Mouse (Mus musculus) natural killer cell, adult 2 months (primary cell): ENCODE measurements around the gene Zfp354a.
"Not testable (repeated sequence)": the region's sequence is repeated elsewhere in the genome, so short reads cannot be mapped to it uniquely, and the experiment has no call there.

Experiments used
- DNase-seq, 2 experiments: peaks; one replicate each; pipeline ENCODE4 v3.0.0; 2022; ENCODE audit warnings: low spot score in 2 of 2

Gene Zfp354a

GRCm38 (mm10) chr11:51059151-51059571, at the start of gene Zfp354a:
Gene Zfp354a (plus strand): TSS chr11:51059257.
- DNase-seq: no peak

DNA sequence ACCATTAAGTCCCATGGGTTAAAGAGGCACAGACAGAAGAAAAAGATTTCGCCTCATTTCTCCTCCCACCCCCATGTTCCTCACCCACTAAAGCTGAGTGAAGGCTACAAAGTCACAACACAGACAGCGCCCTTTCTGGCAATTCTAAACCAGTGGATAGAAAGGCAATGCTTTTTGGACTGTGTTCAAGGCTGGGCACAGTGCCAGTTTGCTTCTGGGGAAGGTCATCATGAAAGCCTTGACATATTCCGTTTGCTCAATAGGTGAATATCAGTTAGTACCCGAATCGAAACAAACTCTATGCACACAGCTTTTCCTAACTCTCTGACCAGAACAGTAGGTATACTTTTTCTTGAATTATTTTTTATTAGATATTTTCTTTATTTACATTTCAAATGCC, 47.2 kb upstream of the Zfp354a start:
- no peak for DNase-seq

DNA sequence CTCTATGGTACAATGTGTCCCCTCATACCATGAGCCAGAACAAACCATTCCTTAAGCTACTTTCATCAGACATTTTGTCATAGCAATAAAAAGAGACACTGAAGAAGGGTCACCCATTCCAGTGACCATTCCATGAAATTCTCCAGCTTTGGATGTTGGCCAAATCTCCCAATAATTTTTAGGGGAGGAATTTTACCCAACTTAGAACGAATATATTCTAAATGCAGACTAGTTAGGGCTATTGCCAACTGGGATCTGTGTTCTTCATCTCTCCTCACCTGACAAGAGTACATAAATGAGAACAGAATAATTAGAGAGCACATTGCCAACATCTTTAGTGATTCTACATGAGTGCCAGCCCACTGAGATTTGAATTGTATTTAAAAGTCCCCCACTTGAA, 45.1 kb upstream of the Zfp354a start, which contains the start of gene Olfr54:
Gene Olfr54 (plus strand): TSS at position 301 of the 400 bp plus-strand sequence.
- DNase-seq: no peak

DNA sequence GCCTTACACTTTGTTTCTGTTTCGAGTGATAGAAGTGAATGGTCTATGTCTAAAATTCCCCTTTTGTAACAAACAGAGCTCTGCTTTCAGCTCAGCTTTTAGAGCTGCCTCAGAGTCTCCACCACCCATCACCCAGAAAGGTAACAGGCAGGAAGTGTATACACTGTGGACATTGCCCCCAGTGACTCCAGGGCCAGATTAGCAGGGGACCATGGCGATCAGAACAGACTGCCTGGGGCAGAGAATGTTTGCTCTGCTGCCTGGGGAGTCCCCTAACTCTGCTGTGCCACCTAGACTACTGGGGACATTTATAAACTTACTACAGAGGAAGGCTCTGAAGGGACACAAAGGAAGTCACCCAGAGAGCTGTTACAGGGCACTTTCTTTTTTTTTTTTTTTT, 42.7 kb upstream of the Zfp354a start:
- no peak for DNase-seq

DNA sequence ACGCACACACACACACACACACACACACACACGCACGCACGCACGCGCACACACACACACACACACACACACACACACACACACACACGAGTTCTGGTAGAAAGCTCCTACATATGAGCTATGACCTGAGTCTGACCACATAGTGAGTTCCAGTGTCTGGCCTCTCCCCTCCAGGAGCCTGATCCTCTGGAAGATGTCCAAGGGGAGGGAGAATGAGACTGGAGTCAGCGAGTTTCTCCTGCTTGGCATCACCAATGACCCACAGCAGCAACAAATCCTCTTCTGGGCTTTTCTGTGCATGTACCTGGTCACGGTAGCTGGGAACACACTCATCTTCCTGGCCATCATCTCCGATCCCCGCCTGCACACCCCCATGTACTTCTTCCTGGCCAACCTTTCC, 32.2 kb upstream of the Zfp354a start:
- DNase-seq: not testable (repeated sequence)

- not testable (repeated sequence) for DNase-seq
Measured at GRCm38 (mm10) chr11:51029381-51029780, 29.7 kb upstream of the Zfp354a start.

DNA sequence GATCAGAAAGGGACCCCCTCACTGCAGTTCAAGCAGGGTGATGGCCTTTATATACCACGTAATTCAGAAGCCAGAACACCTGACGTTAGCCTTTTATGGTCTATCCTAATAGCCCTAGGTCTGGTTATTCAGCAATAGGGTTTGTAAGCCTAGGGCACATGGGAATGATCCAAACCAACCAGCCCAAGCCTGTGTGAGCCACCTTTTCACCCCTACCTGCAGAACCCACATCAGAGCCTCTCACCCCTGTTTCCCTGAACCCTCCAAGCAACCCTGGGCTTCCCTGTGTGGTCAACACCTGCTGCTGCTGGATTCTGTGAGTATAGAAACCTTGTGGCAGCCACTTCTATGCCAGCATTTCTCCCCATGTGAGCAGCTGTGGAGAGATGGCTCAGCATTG, 28.8 kb upstream of the Zfp354a start:
- no peak for DNase-seq

GRCm38 (mm10) chr11:51032851-51033250, 26.2 kb upstream of the Zfp354a start:
- peak in 1 of 2 experiments; percentile 3 for DNase-seq

GRCm38 (mm10) chr11:51034141-51034540, 24.9 kb upstream of the Zfp354a start:
- DNase-seq: not testable (repeated sequence)

- DNase-seq: no peak
Measured at GRCm38 (mm10) chr11:51035951-51036350, 23.1 kb upstream of the Zfp354a start.

DNA sequence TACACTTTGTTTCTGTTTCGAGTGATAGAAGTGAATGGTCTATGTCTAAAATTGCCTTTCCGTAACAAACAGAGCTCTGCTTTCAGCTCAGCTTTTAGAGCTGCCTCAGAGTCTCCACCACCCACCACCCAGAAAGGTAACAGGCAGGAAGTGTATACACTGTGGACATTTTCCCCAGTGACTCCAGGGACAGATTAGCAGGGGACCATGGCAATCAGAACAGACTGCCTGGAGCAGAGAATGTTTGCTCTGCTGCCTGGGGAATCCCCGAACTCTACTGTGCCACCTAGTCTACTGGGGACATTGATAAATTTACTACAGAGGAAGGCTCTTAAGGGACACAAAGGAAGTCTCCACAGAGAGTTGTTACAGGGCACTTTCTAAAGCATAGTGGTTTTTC, 14.3 kb upstream of the Zfp354a start:
- not testable (repeated sequence) for DNase-seq

GRCm38 (mm10) chr11:51047809-51048208, 11.2 kb upstream of the Zfp354a start, which contains the start of gene Olfr1375:
Gene Olfr1375 (plus strand): TSS chr11:51048109.
- not testable (repeated sequence) for DNase-seq

- no peak for DNase-seq
Measured at GRCm38 (mm10) chr11:51051678-51052077, 7.4 kb upstream of the Zfp354a start.

DNA sequence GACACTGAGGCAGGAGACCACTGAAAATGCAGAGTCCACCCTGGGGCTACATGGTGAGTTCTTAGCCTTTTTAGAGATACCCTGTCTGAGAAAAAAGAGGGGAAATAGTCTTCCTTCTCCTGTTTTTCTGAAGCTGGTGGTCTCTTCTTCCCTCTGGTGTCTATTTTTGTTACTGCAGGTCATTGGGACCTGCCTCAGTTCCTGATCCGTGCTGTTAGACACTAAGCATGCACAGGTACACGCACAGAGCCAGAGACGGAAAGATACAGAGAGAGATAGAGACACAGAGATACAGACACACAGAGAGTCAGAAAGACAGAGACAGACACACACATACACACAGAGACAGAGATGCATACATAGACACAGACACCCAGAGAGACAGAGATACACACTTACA, 5.8 kb upstream of the Zfp354a start:
- DNase-seq: no peak

DNA sequence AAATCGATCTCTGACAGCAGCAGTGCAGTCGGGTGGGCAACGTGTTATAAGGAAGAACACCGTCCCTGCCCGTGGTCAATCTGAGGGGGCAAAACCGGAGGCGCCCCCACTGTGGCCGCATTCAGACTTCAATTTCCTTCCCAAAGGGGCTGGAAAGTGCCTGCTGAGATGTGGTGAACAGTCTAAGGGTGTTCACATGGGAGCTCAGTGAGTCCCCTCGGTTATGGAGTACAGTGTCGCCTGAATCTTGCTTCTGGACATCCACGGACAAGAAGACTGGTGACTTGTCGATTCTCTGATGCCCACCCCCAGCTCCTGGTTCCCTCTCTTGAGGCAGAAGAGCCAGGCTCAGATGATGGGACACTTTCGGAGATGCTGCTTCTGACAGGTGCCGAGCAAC, 583 bp downstream of the Zfp354a start:
- no peak for DNase-seq

GRCm38 (mm10) chr11:51060981-51061380, 1.9 kb downstream of the Zfp354a start:
- no peak for DNase-seq

DNA sequence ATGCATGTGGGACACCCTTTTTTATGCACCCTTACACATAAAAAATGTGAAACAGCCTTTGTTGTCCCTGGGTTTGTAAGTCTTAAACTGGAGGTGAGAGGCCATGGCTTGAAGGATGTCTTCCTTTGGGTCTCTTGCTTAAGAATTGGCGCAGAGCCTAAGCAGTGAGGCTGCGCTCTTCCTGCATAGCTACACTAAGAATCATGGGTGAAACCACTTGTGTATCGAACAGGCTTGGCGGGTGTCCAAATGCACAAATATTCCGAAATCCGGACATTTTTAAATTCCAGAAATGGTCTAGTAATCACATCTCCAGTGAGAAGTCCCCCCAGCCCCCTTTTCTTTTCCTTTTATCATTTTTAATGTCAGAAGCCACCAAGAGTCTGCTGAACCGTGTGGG, 4.2 kb downstream of the Zfp354a start:
- no peak for DNase-seq

DNA sequence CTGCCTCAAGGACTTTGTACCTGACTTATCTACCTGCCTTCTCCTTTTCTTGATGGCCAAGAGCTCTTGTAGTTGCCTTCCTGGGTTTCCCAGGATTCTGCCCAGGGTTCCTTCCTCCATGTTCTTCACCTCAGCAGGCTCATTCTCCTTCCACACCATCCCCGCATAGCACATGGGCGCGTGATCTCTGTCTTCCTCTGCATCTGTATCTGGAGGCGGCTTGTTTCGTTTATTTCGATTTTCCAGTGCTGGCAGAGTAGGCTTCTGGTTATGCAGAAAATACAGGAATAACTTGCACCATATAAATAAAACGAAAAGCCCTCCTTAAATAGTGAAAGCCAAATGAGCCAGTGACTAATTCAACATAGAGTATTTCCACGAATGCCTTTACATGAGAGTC, 4.8 kb downstream of the Zfp354a start:
- DNase-seq: no peak

GRCm38 (mm10) chr11:51084527-51084926, 25.5 kb downstream of the Zfp354a start:
- no peak for DNase-seq

GRCm38 (mm10) chr11:51085269-51085668, 26.2 kb downstream of the Zfp354a start:
- DNase-seq: no peak

DNA sequence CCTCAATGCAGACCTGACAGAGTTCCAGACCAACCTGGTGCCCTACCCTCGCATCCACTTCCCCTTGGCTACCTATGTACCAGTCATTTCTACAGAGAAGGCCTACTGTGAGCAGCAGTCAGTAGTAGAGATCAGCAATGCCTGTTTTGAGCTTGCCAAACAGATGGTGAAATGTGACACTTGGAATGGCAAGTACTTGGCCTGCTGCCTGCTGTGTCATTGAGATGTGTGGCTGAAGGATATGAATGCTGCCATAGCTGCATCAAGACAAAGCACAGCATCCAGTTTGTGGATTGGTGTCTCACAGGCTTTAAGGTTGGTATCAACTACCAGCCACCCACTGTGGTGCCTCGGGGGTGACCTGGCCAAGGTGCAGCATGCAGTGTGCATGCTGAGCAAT, 48.2 kb downstream of the Zfp354a start:
- no peak for DNase-seq

GRCm38 (mm10) chr11:51110621-51111020, 51.6 kb downstream of the Zfp354a start:
- no peak for DNase-seq
